Mouse (Mus musculus): Measurements from ENCODE around the gene Ccdc58.
"Not testable (repeated sequence)": the region's sequence is repeated elsewhere in the genome, so short reads cannot be mapped to it uniquely, and the experiment has no call there.

The Ccdc58 gene

DNA sequence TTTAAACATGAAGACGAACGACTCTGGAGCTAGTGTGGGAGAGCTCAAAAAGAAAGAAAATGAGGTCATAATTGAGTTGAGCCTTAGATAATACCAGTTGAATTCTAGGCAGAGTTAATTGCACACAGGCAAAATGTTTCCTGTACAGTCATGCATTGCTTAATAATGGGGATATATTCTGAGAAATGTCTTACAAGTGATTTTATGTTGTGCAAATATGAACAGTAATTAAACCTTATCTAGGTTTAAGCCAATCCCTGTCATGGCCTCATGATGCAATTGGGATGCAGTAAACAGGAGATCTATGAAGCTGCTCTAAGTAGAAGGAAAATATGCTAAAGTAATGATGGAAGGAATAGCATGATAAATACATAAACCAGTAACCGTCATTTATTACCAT lies 3.3 kb downstream of the Ccdc58 start:
- DNase-seq (ENCODE audit: low spot score in 2 of 2): no peak

DNA sequence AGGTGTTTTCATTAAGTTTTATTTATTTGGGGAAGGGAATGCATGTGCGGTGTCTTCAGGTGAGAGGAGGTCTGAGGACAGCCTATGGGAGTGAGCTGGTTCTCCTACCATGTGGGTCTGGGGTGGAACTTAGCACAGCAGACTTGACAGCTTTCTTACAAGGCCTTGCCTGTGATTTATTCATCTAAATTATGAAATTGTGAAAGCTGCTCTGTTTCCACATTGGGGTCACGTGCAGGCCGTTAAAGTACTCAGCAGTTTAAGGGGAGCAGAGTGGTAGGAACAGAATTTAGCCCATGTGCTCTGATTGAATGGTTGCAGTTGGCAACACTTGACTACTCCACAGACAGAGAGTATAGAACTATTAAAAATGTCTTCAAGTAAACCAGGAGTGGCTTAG lies 8.4 kb downstream of the Ccdc58 start:
- DNase-seq (ENCODE audit: low spot score in 2 of 2): no peak

DNA sequence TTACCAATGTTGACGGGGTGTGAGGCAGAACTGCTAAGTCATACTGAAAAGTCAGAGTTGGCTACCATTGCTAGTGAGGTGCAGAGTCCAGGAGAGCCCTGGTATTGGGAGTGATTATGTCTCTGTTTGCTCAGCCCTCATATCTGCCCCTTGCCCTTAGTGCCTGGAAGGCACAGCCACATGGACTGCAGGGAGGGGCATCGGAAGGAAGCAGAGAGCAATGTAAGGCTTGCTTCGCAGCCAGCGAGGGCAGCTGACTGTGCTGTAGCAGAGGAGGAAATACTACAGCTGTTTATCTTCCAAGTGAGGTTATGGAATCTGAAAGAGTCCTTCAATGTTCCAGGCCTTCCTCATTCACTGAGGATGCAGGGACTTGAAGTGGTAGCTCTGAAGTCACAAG lies 16.4 kb downstream of the Ccdc58 start:
- DNase-seq (ENCODE audit: low spot score in 2 of 2): no peak

DNA sequence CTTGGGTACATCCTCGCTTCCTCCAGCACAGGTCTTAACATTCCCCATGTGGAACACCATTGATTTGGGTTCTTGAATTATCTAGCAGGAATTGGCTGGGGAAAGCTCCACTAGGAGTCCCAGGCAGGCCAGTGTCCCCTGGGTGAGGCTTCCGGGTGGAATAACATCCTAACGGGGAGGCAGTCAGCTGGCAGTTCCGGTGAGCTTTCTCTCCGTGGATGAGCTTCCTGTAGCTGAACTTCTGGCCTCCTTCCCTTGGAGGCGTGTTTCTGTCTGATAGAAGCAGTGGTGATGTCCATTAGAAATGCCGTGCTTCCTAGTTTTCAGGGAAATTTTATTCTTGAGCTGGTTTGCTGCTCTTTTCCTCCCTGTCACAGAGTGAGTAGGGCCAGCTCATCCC lies 17.6 kb downstream of the Ccdc58 start:
- no peak for DNase-seq (ENCODE audit: low spot score in 2 of 2)

DNA sequence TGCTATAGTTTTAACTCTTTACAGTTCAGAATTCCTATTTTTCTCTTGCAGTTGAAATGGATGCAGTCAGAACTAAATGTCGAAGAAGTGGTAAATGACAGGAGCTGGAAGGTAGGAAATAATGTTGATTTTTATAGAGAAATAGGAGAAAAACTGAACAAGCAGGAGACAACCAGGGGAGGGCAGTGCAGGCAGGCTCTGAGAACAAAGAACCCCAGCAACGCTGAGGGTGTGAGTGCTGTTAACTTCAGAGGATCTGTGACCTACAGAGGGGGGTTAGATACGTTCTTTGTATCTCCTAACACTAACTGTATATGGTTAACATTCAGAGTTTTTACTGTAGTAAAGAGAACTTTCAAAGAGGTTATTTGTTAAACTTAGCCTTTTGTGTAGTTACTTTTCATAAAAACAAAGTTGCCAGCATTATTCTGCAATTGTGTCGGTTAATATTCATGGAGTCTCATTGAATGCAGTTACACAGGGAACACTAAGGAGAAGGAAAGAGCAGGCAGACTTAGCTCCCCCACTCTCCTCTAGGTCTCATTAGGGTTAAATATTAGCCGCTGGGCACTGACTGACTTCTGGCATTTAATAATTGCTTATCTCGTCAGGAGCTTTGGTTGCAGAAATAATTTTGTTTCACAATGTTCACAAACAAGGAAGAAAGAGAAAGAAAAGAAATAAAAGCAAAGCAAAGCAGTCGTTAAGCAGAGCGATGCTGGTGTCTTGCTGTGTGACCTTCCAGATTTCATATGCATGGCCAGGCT lies 18.5 kb downstream of the Ccdc58 start:
- no peak for DNase-seq (ENCODE audit: low spot score in 2 of 2)

DNA sequence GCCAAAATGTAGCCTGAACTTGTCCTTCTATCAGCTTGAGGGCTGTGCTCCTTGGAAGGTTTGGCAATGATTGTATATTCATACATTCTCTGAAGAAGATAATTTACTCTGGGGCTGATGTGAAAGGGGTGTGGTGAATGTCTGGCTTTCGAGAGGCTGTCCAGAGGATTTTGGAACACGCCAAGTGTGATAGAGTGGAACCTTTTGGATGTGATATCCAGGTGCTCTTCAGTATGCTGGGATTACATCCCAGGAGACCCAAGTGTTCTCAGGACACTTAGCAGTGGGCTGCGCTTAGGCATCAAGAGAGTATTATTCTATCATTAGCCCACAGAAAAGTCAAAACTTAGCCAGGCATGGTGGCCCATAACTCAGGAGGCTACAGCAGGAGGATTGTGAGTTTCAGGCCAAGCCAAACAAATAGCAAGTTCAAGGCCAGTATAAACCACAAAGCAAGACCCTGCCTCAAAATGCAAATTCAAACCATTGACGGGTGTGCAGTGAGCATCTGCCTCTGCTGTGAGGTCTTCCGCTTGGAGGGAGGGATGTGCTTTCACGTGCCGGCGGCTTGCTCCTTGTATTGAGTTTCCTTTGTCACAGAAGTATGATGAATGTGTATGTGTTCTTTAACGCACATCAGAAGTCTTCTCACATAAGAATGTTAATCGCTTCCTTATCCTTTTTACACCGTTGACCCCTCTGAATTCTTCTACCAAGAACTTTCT lies 19.5 kb downstream of the Ccdc58 start:
- no peak for DNase-seq (ENCODE audit: low spot score in 2 of 2)

DNA sequence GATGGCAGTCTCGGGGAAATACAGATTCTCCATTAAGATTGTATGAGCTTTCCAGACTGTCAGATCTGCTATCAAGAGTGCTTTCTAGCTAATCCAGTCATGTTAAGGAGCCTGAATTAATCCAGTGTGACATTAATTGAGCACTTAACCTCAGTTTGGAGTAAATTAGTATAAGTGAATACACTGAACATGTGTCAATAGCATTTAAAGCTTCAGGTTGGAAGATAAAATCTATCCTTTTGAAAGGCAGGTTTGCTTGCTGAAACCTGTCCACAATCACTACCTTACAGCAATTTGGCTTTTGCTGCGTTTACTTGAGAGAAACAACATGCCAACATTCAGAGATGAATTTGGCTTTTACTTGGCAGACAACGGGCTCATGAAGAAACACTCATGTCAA lies 22.6 kb downstream of the Ccdc58 start:
- DNase-seq (ENCODE audit: low spot score in 2 of 2): no peak

DNA sequence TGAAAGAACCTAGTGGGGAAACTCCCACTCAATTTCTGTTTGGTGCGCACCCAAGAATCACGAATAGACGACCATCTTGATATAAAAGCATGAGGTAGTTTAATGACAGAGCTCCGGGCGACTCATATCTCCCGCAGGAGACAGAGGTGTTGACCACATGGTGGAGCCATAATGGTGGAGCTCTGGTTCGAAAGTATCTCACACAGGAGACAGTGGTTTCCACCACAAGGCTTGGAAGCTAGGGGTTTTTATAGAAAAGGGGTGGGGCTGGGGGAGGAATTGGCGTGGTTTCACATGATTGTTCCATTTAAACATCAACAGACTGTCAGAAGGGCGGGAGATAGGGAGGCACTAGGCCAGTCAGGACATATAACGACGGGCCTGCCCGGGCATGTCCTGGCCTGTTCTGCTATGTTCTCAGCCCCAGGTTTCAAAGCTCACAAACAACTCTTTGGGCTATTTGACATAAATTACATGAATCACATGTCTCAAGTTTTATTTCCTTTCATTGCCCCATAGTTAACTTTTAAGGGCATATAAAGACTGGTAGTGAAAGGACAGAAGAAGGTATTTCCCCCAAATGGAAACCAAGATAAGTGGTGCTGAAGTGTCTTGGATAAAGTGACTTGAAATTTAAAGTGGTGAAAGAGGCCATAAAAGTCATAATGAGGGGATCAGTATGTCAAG lies 26.5 kb downstream of the Ccdc58 start:
- DNase-seq (ENCODE audit: low spot score in 2 of 2): not testable (repeated sequence)

DNA sequence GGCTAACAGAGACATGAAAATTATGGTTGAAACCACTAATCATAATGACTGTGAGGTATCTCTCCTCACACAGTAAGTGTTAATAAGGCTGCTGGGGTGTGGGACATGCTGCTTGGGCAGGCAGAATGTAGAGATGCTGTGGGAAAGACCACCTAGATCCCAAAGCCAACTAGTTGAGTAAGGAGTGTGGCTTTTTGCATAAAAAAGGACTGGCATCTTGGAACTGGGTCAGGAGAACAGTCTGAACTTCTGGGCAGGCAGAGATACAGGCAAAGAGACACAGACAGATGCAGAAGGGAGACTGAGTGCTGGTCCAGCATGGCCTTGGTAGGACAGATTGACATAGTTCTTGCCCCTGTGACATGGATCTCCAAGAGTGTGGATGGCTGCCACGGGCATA lies 30.0 kb downstream of the Ccdc58 start:
- no peak for DNase-seq (ENCODE audit: low spot score in 2 of 2)

DNA sequence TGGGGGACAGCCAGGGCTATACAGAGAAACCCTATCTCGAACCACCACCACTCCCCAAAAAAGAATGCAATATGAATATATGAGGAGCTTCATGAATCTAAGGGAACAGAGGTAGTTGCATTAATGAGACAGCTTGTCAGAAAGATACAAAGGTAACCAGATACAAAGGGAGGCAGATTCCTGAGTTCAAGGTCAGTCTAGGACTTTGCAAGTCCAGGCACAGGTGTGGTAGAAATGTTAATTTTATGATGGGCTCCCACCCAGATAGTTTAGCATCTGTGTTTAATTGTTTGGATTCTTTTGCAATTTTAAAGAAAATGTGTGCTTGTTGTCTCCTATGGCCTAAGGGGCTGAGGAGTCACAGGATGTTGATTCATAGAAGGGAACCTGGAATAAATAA lies 30.7 kb downstream of the Ccdc58 start:
- DNase-seq (ENCODE audit: low spot score in 2 of 2): no peak

DNA sequence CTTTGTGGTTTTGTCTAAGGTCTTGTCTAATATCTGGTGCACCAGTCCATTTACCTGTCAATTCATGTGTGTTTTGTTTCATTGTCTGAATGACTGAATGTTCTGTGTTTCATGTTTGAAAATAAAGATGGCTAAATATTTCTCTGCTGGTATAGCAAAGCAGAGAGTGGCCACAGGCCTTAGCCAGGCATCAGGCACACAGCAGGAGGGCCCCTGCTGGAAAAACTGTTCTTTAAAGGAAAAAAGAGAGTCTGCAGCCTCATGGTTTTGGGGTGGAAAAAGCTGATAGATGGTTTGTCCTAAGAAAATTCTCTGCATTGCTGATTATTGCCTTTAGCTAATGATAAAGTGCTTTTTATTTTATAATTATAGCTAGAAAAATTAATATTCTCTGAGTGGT lies 40.0 kb downstream of the Ccdc58 start:
- not testable (repeated sequence) for DNase-seq (ENCODE audit: low spot score in 2 of 2)

DNA sequence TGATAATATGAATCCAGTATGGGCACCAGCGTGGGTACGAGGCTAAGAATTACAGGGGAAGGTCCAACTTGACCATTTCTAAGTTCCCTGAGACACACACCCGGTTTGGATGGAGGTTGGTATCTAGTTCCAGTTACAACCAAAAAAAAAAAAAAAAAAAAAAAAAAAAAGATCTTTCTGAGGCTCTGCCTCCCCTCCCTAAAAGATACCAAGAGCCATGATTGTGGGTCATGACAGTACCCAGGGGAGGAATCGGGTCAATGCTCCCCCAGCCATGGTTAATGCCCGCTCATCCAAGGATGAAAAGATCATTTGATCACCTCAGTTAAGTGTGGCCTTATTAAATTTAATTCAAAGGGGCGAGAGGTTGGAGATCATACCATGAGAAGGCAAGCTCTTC lies 44.3 kb downstream of the Ccdc58 start:
- DNase-seq (ENCODE audit: low spot score in 2 of 2): not testable (repeated sequence)

DNA sequence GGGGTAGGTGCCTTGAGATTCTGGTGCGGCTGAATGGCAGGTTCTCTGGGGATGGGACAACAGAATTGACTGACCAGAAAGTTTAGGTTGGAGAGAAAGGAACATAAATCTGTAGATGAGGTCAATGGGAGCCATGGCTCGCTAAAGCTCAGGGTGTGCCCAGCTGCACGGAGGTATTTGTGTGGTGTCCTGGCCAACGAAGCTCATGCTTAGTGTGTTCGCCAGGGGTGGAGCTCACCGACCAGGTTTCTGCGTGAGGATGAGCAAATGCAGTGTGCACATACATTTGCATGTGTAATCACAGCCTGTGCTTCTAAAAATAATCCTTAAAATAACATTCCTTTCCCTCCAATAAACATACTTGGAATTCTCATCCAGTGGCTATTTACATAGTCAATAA lies 56.6 kb downstream of the Ccdc58 start:
- no peak for DNase-seq (ENCODE audit: low spot score in 2 of 2)

DNA sequence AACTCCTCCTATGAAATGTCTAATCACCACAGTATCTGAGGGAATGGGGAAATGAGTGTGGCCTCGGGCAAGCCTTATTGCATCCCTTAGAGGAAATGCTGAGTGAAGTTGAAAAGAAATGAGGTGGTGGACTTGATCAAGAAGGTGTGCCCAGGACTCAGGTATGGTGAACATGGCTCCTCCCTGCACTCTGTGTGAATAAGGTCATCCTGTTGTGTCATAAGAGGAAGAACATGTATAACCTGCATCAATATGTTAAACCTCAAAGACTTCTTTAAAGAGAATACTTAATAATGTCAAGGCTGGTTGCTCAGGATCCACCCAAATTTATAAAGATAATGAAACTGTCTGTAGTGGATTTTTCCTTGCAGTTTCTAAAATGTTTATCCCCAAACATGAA lies 59.7 kb downstream of the Ccdc58 start, which contains the start of gene Csta1:
Csta1 (minus strand) TSS at position 101 of the 400 bp plus-strand sequence.
- no peak for DNase-seq (ENCODE audit: low spot score in 2 of 2)

DNA sequence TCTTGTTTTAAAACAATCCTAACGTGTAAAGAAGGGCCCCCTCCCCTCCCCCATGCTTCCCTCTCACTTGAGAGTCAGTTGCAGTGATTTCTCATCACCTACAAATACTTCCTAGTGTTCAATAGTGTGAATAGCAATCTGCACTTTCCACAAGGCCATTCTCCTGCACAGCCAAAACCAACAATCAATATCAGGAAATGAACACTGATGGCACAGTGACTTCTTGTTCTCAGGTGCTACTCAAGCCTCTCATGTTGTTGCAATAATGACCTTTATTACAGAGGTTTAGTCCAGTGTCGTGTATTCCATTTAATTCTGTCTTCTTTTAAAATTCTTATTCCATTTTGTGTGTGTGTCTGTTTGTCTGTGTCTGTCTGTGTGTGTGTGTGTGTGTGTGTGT lies 66.7 kb downstream of the Ccdc58 start:
- no peak for DNase-seq (ENCODE audit: low spot score in 2 of 2)
